Mouse (Mus musculus) erythroid progenitor cell, adult 5-6 weeks (primary cell): ENCODE results near the gene AC153137.1. TPM values are rescaled to one million over a fixed set of nuclear protein-coding genes. Genes with fewer than 3 reads are reported as not detected.

ENCODE experiments used
- total RNA-seq, 2 experiments: library from RNA; stranded (forward) in 1 of 2; stranded (reverse) in 1 of 2; fragments of 150-400 nt in 1 of 2; fragments of 186-747, 209-891 nt in 1 of 2; gene quantifications; 2 replicates each; pipeline versions ENCODE4 v1.2.3 to v1.2.4; 2015 to 2017; ENCODE audit warnings: low replicate concordance in 2 of 2

AC153137.1 gene
- total RNA-seq, 2 experiments from 2014 or later: not detected

Other genes starting within 250 kb of the AC153137.1 start
- gene Phf3, start 104.0 kb downstream of the AC153137.1 start, total RNA-seq (2015; ENCODE audit: low replicate concordance): 50.1 and 58.7 TPM in 2 replicates
- gene Phf3, start 104.0 kb downstream of the AC153137.1 start, total RNA-seq (2017; ENCODE audit: low replicate concordance): 75.3 and 113 TPM in 2 replicates
- gene Lgsn, start 198.4 kb upstream of the AC153137.1 start, total RNA-seq (2015; ENCODE audit: low replicate concordance): not detected in 2 replicates
- not detected in 2 replicates for gene Lgsn, start 198.4 kb upstream of the AC153137.1 start, total RNA-seq (2017; ENCODE audit: low replicate concordance)
- gene 4931428L18Rik, start 244.7 kb upstream of the AC153137.1 start, total RNA-seq (2015; ENCODE audit: low replicate concordance): not detected in 2 replicates
- not detected in 2 replicates for gene 4931428L18Rik, start 244.7 kb upstream of the AC153137.1 start, total RNA-seq (2017; ENCODE audit: low replicate concordance)
- gene Pih1d3, start 244.9 kb upstream of the AC153137.1 start, total RNA-seq (2015; ENCODE audit: low replicate concordance): not detected in 2 replicates
- not detected in 2 replicates for gene Pih1d3, start 244.9 kb upstream of the AC153137.1 start, total RNA-seq (2017; ENCODE audit: low replicate concordance)